Mouse (Mus musculus) intestine, embryonic 16.5 days (tissue): ENCODE measurements around the gene Gm20518. TPM values are rescaled to one million over a fixed set of nuclear protein-coding genes. Genes with fewer than 3 reads are reported as not detected.

Experiments used
- ATAC-seq: fragments of 200-750 bp; cut with Nextera tagmentation; 2 replicates; pipeline ENCODE4 v1.8.0; 2017; ENCODE audit warnings: moderate TSS enrichment, moderate library complexity
- H3K27ac ChIP-seq: fragments of 300-500 bp; sonication (generic); 2 replicates; pipeline ENCODE4 v1.5.1; 2014; ENCODE audit warnings: mild to moderate bottlenecking, low read length
- H3K27me3 ChIP-seq: fragments of 300-500 bp; sonication (generic); replicated peaks from 2 replicates; pipeline ENCODE4 v1.6.1; 2014; ENCODE audit warnings: low read length, control low read depth, mixed read lengths; ENCODE audit not compliant: control insufficient read depth, insufficient read depth
- H3K36me3 ChIP-seq: fragments of 300-500 bp; sonication (generic); 2 replicates; pipeline ENCODE4 v1.6.1; 2014; ENCODE audit warnings: low read length, control low read depth; ENCODE audit not compliant: control insufficient read depth, insufficient read depth
- H3K4me1 ChIP-seq: fragments of 300-500 bp; sonication (generic); 2 replicates; pipeline ENCODE4 v1.6.1; 2014; ENCODE audit warnings: low read length, control low read depth, mixed read lengths; ENCODE audit not compliant: control insufficient read depth, insufficient read depth
- H3K4me2 ChIP-seq: fragments of 300-500 bp; sonication (generic); 2 replicates; pipeline ENCODE4 v1.6.1; 2014; ENCODE audit warnings: low read depth, low read length, control low read depth
- H3K4me3 ChIP-seq: fragments of 300-500 bp; sonication (generic); 2 replicates; pipeline ENCODE4 v1.5.1; 2014; ENCODE audit warnings: mild to moderate bottlenecking, low read length
- H3K9ac ChIP-seq: fragments of 300-500 bp; sonication (generic); 2 replicates; pipeline ENCODE4 v1.6.1; 2014; ENCODE audit warnings: low read depth, low read length
- H3K9me3 ChIP-seq: fragments of 300-500 bp; sonication (generic); 2 replicates; pipeline ENCODE4 v1.6.1; 2016; ENCODE audit warnings: low read length, control low read depth; ENCODE audit not compliant: control insufficient read depth
- WGBS: fragments of 180-500 bp; shearing (Covaris S2); extraction: QIAGEN DNeasy Blood & Tissue Kit; methylation state at CpG from one replicate; pipeline ENCODE4 v1.1.7; 2014; 5-methylcytosine and 5-hydroxymethylcytosine counted together
- polyA plus RNA-seq: library from polyadenylated mRNA; unstranded; fragments of >200 nt; fragmentation: Nextera tagmentation; extraction: Ambion mirVana; gene quantifications from 2 replicates; pipeline ENCODE4 v1.2.1, GENCODE M21; 2015

Gm20518 gene
- polyA plus RNA-seq, 1 experiment from 2014 or later, result 0.31 TPM

DNA sequence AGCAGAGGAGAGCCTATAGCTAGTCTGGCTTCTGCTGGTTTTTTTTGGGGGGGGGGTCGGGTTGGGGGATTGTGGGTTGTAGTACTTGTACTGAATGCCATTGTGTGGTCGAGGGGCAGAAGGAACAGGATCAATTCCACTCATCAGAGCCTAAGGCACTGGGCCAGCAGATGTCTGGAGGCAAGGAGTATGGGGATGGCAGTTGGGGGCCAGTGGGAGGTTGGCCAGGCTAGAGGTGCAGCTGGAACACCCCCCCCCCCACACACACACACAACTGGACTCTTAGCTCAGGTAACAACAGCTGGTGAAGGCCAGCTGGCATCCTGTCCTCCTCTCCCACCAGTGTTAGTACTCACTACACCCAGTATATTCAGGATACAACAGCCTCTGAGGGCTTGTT is 37.7 kb upstream of the Gm20518 start:
- Histone ChIP-seq H3K27ac (peak overlapping the region; percentile 99), H3K4me1 (peaks cover 9% of the 10 kb centered on the region; the same call in 1 of the 2 replicates), H3K27me3 (no peaks in the 10 kb centered on the region), H3K4me2 (peak overlapping the region; percentile 95; the same call in 1 of the 2 replicates), H3K36me3 (no peaks in the 10 kb centered on the region), H3K9ac (peak overlapping the region; percentile 91), H3K4me3 (no peak overlapping the region), H3K9me3 (no peaks in the 10 kb centered on the region)
- 11% methylated on average over 2 of the region's 2 CpGs for WGBS
- no peak for ATAC-seq

DNA sequence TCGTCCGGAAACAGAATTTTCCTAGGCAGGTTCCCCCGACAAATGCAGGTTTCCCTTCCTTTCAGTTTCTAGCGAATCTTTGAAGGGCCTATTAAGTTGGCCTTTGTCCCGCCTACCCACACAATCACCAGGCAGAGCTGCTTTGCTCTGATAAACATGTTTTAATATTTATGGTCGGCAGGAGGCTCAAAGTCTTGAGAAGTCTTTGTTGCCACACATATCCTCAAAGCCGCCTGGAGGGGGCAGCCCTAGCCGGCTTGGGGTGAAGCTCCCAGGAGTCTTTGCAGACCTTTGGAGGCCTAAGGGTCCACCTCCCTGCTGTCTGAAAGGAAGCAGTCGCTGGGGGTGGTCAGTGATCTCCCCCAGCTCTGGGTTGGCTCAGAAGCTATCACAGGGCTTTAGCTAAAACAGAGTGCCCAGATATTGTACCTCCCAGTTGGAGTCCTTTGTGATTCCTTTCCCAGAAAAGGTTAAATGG is 37.2 kb upstream of the Gm20518 start:
- Histone ChIP-seq H3K4me2 (peak overlapping the region; percentile 95), H3K4me3 (peak overlapping the region; percentile 90), H3K36me3 (no peaks in the 10 kb centered on the region), H3K9ac (peak overlapping the region; percentile 91), H3K9me3 (no peaks in the 10 kb centered on the region), H3K4me1 (peaks cover 9% of the 10 kb centered on the region; the same call in 1 of the 2 replicates), H3K27ac (peak overlapping the region; percentile 99), H3K27me3 (no peaks in the 10 kb centered on the region)
- ATAC-seq, result peak; percentile 81
- under 1% methylated on average over 9 of the region's 9 CpGs for WGBS

- Histone ChIP-seq H3K9me3 (no peaks in the 10 kb centered on the region), H3K4me1 (peaks cover 9% of the 10 kb centered on the region; the same call in 1 of the 2 replicates), H3K27ac (peak within 1 kb of the TSS; percentile 99), H3K4me3 (peak within 1 kb of the TSS; percentile 90), H3K36me3 (no peaks in the 10 kb centered on the region), H3K4me2 (peak within 1 kb of the TSS; percentile 95), H3K9ac (peak within 1 kb of the TSS; percentile 91), H3K27me3 (no peaks in the 10 kb centered on the region)
- peak; percentile 88 for ATAC-seq
- WGBS, result under 1% methylated on average over 44 of the region's 47 CpGs
Measured at GRCm38 (mm10) chr16:17928087-17928580, 36.7 kb upstream of the Gm20518 start, which contains the start of gene Slc25a1. Gene Slc25a1, minus strand, starts transcription at chr16:17928219.

GRCm38 (mm10) chr16:17927351-17928082 is 36.0 kb upstream of the Gm20518 start:
- H3K4me1 ChIP-seq, result peaks cover 14% of the 10 kb centered on the region
- H3K9me3 ChIP-seq, result no peaks in the 10 kb centered on the region
- WGBS, result under 1% methylated on average over 72 of the region's 72 CpGs
- H3K4me3 ChIP-seq, result peak overlapping the region; percentile 90
- H3K9ac ChIP-seq, result peak overlapping the region; percentile 91
- H3K4me2 ChIP-seq, result peak overlapping the region; percentile 95
- no peaks in the 10 kb centered on the region for H3K36me3 ChIP-seq
- peak; percentile 34 for ATAC-seq
- H3K27me3 ChIP-seq, result no peaks in the 10 kb centered on the region
- peak overlapping the region; percentile 99 for H3K27ac ChIP-seq

DNA sequence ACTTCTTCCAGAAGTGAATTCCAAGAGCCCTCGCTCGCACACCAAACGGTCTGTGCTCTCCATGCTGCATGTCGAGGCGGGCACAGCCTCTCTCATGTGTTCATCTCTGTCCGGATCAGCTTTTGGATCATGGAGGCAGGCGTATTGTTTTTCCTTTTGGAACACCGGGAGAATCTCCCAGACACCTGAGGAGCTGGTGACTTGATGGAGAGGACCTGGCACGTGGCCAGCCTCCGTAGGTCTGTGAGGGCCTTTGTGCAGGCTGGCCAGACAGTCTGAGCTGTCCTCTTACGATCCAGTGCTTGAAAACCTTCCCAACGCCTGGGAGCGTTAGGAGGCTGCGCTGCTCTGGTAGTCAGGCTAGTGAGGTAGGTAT is 30.7 kb upstream of the Gm20518 start:
- H3K4me3 ChIP-seq, result peak overlapping the region; percentile 88
- peak overlapping the region; percentile 80 for H3K27ac ChIP-seq
- peak overlapping the region; percentile 95 for H3K4me2 ChIP-seq
- peaks cover 10% of the 10 kb centered on the region; the same call in 1 of the 2 replicates for H3K27me3 ChIP-seq
- H3K9me3 ChIP-seq, result no peaks in the 10 kb centered on the region
- H3K36me3 ChIP-seq, result no peaks in the 10 kb centered on the region
- peak; percentile 7; the same call in 1 of the 2 replicates for ATAC-seq
- peak overlapping the region; percentile 87 for H3K9ac ChIP-seq
- H3K4me1 ChIP-seq, result peaks cover 27% of the 10 kb centered on the region
- WGBS, result 0% methylated on average over 14 of the region's 14 CpGs

DNA sequence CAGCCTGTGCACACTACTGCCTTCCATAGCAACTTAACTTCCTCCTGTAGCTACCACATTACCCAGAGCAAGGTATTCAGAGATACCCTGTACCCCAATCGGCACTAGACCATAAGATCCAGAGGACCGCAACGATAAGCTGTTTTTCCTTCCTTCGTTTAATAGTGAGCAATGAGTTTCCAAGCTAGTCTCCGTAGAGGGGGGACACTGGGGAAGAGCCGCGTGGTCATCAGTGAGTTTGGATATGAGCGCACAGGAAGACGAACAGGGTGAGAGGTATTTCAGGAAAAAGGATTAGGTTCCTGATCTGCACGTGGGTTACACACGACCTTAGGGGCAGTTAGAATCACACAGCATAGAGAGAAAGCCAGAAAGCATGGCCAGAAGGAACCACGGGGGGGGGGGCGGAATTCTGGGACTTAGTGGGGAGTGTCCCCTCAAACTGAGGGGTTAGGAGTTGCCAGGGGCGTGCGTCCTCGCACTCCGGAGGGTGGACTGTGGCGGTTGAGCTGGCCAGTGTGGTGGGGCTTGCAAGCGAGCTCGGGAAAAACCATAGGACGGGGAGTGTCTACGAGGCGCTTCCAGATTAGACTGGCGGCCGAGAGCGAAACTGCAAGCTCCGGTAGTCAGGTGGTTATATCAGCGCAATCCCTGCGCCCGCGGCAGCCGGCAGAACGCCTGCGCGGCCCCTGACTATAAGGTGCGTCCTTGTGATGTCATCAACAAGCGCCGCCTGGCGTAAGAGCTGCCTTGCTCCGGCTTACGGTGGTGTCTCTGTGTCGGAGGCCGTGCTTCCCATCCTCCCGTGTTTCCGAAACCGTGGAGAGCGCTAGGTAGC is 30.1 kb upstream of the Gm20518 start:
- Histone ChIP-seq H3K27ac (peak overlapping the region; percentile 92), H3K4me3 (peak overlapping the region; percentile 88), H3K9me3 (no peaks in the 10 kb centered on the region), H3K4me2 (peak overlapping the region; percentile 95), H3K27me3 (peaks cover 16% of the 10 kb centered on the region; the same call in 1 of the 2 replicates), H3K36me3 (no peaks in the 10 kb centered on the region), H3K9ac (peak overlapping the region; percentile 87), H3K4me1 (peaks cover 21% of the 10 kb centered on the region)
- WGBS, result 2% methylated on average over 47 of the region's 47 CpGs
- ATAC-seq, result peak; percentile 95

DNA sequence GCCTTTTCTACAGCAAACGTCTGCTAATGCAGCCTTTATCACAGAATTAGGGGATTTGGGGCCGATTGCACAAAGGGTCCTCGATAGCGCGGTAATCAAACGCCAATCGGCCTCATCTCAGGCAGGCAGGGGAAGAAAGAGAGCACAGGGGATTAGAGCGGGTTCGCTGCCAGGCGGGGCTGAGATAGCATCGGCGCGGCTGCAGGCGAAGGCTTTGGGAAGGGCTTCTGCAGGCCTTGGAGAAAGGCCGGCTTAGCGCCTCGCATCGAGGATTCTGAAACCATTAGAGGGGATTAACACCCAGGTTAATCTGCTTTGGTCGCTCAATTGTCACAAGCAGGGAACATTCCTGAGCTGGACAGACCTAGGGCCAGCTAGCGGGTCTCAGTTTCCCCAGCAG is 29.1 kb upstream of the Gm20518 start:
- H3K9ac ChIP-seq, result peak overlapping the region; percentile 83
- no peak for ATAC-seq
- 18% methylated on average over 20 of the region's 20 CpGs for WGBS
- peaks cover 18% of the 10 kb centered on the region for H3K4me1 ChIP-seq
- peaks cover 25% of the 10 kb centered on the region for H3K27me3 ChIP-seq
- no peaks in the 10 kb centered on the region for H3K9me3 ChIP-seq
- H3K36me3 ChIP-seq, result no peaks in the 10 kb centered on the region
- no peak overlapping the region for H3K27ac ChIP-seq
- H3K4me3 ChIP-seq, result no peak overlapping the region
- H3K4me2 ChIP-seq, result peak overlapping the region; percentile 95; the same call in 1 of the 2 replicates

GRCm38 (mm10) chr16:17914307-17915249 is 23.1 kb upstream of the Gm20518 start, which contains the start of gene Gsc2:
Gene Gsc2, minus strand, starts transcription at chr16:17915059.
- H3K9me3 ChIP-seq, result no peaks in the 10 kb centered on the region
- H3K27ac ChIP-seq, result no peak within 1 kb of the TSS
- ATAC-seq, result peak; percentile 30
- H3K4me3 ChIP-seq, result peak within 1 kb of the TSS; percentile 50
- H3K27me3 ChIP-seq, result peaks cover 58% of the 10 kb centered on the region
- H3K36me3 ChIP-seq, result no peaks in the 10 kb centered on the region
- peak within 1 kb of the TSS; percentile 86 for H3K4me2 ChIP-seq
- WGBS, result under 1% methylated on average over 103 of the region's 106 CpGs
- peak within 1 kb of the TSS; percentile 41 for H3K9ac ChIP-seq
- peaks cover 14% of the 10 kb centered on the region for H3K4me1 ChIP-seq
